Mouse (Mus musculus) left cerebral cortex, postnatal 10 days (tissue): Measurements from ENCODE around the gene Myoc. TPM values are rescaled to one million over a fixed set of nuclear protein-coding genes. Genes with fewer than 3 reads are reported as not detected.
"Not testable (repeated sequence)": the region's sequence is repeated elsewhere in the genome, so short reads cannot be mapped to it uniquely, and the experiment has no call there.

ENCODE experiments used
- DNase-seq, 2 experiments: peaks; one replicate each; pipeline ENCODE4 v3.0.0; 2021 to 2022; ENCODE audit warnings: low spot score in 2 of 2, mixed read lengths in 1 of 2; ENCODE audit errors: extremely low spot score in 1 of 2
- intact Hi-C: fragments of 180-260 bp; cut with DNase I; formaldehyde crosslinking; loops from one replicate; pipeline ENCODE4 v1.15.1; 2025
- total RNA-seq, 2 experiments: library from RNA; stranded (reverse); gene quantifications; 2 replicates each; pipeline ENCODE4 v1.2.3; 2021

Gene Myoc
- 1 to 10 TPM; 4.2 to 4.5 TPM for total RNA-seq

- intact Hi-C loops: no loop called here
- no peak for DNase-seq
Measured at GRCm38 (mm10) chr1:162639051-162639750, at the start of gene Myoc. Gene Myoc, plus strand, starts transcription at chr1:162639155.

- intact Hi-C loops: loop anchor here (5.0 kb wide), 1 partner anchor 133 kb away; no protein-coding TSS in a partner anchor
- peak; percentile 16 to 38 for DNase-seq
Measured at GRCm38 (mm10) chr1:162589443-162589842, 49.5 kb upstream of the Myoc start.

- intact Hi-C loops: no loop called here
- DNase-seq: no peak
Measured at GRCm38 (mm10) chr1:162590415-162590997, 48.4 kb upstream of the Myoc start.

GRCm38 (mm10) chr1:162597379-162598102 lies 41.4 kb upstream of the Myoc start:
- DNase-seq: no peak
- intact Hi-C loops: no loop called here

GRCm38 (mm10) chr1:162599617-162600016 lies 39.3 kb upstream of the Myoc start:
- intact Hi-C loops: no loop called here
- DNase-seq: no peak

- no peak for DNase-seq
- intact Hi-C loops: no loop called here
Measured at GRCm38 (mm10) chr1:162601288-162601687, 37.7 kb upstream of the Myoc start.

GRCm38 (mm10) chr1:162608127-162608526 lies 30.8 kb upstream of the Myoc start:
- intact Hi-C loops: no loop called here
- no peak for DNase-seq

GRCm38 (mm10) chr1:162609633-162610250 lies 29.2 kb upstream of the Myoc start:
- no peak for DNase-seq
- intact Hi-C loops: no loop called here

- no peak for DNase-seq
- intact Hi-C loops: no loop called here
Measured at GRCm38 (mm10) chr1:162611191-162611590, 27.8 kb upstream of the Myoc start.

GRCm38 (mm10) chr1:162615511-162615910 lies 23.4 kb upstream of the Myoc start:
- intact Hi-C loops: no loop called here

GRCm38 (mm10) chr1:162620487-162620886 lies 18.5 kb upstream of the Myoc start:
- intact Hi-C loops: no loop called here
- no peak for DNase-seq

More at GRCm38 (mm10) chr1:162615511-162615910, 23.4 kb upstream of the Myoc start:
- DNase-seq: peak in 1 of 2 experiments; percentile 58

- no peak for DNase-seq
- intact Hi-C loops: no loop called here
Measured at GRCm38 (mm10) chr1:162623895-162624294, 15.1 kb upstream of the Myoc start.

- DNase-seq: no peak
- intact Hi-C loops: no loop called here
Measured at GRCm38 (mm10) chr1:162625229-162625628, 13.7 kb upstream of the Myoc start.

- DNase-seq, intact Hi-C loops: not testable (repeated sequence)
Measured at GRCm38 (mm10) chr1:162627821-162628220, 11.1 kb upstream of the Myoc start.

GRCm38 (mm10) chr1:162628326-162628725 lies 10.6 kb upstream of the Myoc start:
- DNase-seq: not testable (repeated sequence)

GRCm38 (mm10) chr1:162635291-162635931 lies 3.5 kb upstream of the Myoc start:
- intact Hi-C loops: not testable (repeated sequence)

More at GRCm38 (mm10) chr1:162628326-162628725, 10.6 kb upstream of the Myoc start:
- intact Hi-C loops: not testable (repeated sequence)

GRCm38 (mm10) chr1:162636516-162636915 lies 2.4 kb upstream of the Myoc start:
- DNase-seq: no peak
- intact Hi-C loops: no loop called here

More at GRCm38 (mm10) chr1:162635291-162635931, 3.5 kb upstream of the Myoc start:
- not testable (repeated sequence) for DNase-seq

- intact Hi-C loops: no loop called here
- DNase-seq: no peak
Measured at GRCm38 (mm10) chr1:162638535-162638934, 420 bp upstream of the Myoc start.

GRCm38 (mm10) chr1:162639861-162640260 lies 906 bp downstream of the Myoc start:
- intact Hi-C loops: no loop called here
- no peak for DNase-seq
